Mouse (Mus musculus): ENCODE data around the gene Foxg1. TPM values are rescaled to one million over a fixed set of nuclear protein-coding genes. Genes with fewer than 3 reads are reported as not detected.
A peak's percentile ranks its signal among the peaks of the same experiment; 100 is the strongest.

Foxg1 gene
- polyA plus RNA-seq, 1 experiment: 4.8 TPM

DNA sequence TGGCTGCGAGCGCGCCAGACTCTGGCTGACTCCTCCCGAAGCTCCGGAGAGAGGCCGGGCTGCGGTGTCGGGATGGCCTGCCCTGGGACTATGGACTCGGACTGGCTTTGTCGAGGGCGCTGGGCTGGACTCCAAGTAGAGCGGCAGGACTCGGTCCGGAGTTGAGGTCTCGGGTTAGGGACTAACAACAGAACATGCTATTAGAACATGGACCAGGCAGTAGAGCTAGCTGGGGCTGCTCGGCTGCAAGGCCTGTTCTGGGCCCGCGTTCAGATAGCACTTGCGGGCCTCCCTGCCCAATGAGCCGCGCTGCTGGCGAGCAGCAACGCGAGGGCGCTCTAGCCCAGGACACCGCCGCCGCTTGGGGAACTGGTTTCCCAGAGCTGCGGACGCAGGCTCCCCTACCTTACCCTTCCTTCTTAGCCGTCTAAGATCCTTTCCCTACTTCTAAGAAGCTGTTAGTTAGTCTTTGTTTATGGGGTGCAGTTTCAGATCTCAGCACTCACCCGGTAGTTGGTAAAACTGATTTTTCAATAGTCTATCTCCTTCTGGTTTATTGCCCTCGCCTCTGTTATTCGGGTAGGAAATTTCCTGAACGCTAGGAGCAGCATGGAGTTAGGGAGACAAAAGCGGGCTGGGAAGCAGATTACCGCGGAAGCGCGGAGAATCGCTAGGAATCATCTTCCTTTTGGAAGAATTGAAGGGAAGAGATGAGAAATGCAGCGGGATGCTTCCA lies 9.0 kb downstream of the Foxg1 start:
- WGBS: 5% methylated on average over 42 of the region's 42 CpGs
- Histone ChIP-seq H3K27me3 (ENCODE audit: control insufficient read depth, insufficient read depth, low read length) (peaks cover 8% of the 10 kb centered on the region; the same call in 1 of the 2 replicates), H3K4me1 (replicated peaks; ENCODE audit: control insufficient read depth, insufficient read depth, low read length) (no peaks in the 10 kb centered on the region), H3K27ac (ENCODE audit: control insufficient read depth, insufficient read depth, low read length) (peak overlapping the region; percentile 39; the same call in 1 of the 2 replicates), H3K36me3 (ENCODE audit: control insufficient read depth, insufficient read depth, low read length) (no peaks in the 10 kb centered on the region), H3K4me3 (ENCODE audit: control insufficient read depth, insufficient read depth, low read length) (no peak overlapping the region)
- no peak for TF ChIP-seq CTCF (IDR thresholded peaks at IDR 0.05; ENCODE audit: borderline replicate concordance, control insufficient read depth, extremely low read depth, insufficient read depth, low read length, poor library complexity)
- TF ChIP-seq POLR2A (IDR thresholded peaks at IDR 0.05; ENCODE audit: control insufficient read depth, extremely low read depth, insufficient read depth, low read length, poor library complexity): no peak
- no peak for DNase-seq

- Histone ChIP-seq H3K27ac (ENCODE audit: control insufficient read depth, insufficient read depth, low read length) (no peak overlapping the region), H3K36me3 (ENCODE audit: control insufficient read depth, insufficient read depth, low read length) (no peaks in the 10 kb centered on the region), H3K27me3 (ENCODE audit: control insufficient read depth, insufficient read depth, low read length) (peaks cover 8% of the 10 kb centered on the region; the same call in 1 of the 2 replicates), H3K4me3 (ENCODE audit: control insufficient read depth, insufficient read depth, low read length) (no peak overlapping the region), H3K4me1 (replicated peaks; ENCODE audit: control insufficient read depth, insufficient read depth, low read length) (no peaks in the 10 kb centered on the region)
- TF ChIP-seq CTCF (IDR thresholded peaks at IDR 0.05; ENCODE audit: borderline replicate concordance, control insufficient read depth, extremely low read depth, insufficient read depth, low read length, poor library complexity): no peak
- TF ChIP-seq POLR2A (IDR thresholded peaks at IDR 0.05; ENCODE audit: control insufficient read depth, extremely low read depth, insufficient read depth, low read length, poor library complexity): no peak
- DNase-seq: no peak
- WGBS: 12% methylated on average over 10 of the region's 10 CpGs
These were observed 9.6 kb downstream of the Foxg1 start for GRCm38 (mm10) chr12:49392041-49392390.

GRCm38 (mm10) chr12:49392876-49393275 lies 10.4 kb downstream of the Foxg1 start:
- TF ChIP-seq POLR2A (IDR thresholded peaks at IDR 0.05; ENCODE audit: control insufficient read depth, extremely low read depth, insufficient read depth, low read length, poor library complexity): no peak
- no peak for TF ChIP-seq CTCF (IDR thresholded peaks at IDR 0.05; ENCODE audit: borderline replicate concordance, control insufficient read depth, extremely low read depth, insufficient read depth, low read length, poor library complexity)
- H3K27ac ChIP-seq (ENCODE audit: control insufficient read depth, insufficient read depth, low read length): no peak overlapping the region
- no peak overlapping the region for H3K4me3 ChIP-seq (ENCODE audit: control insufficient read depth, insufficient read depth, low read length)
- H3K27me3 ChIP-seq (ENCODE audit: control insufficient read depth, insufficient read depth, low read length): peaks cover 8% of the 10 kb centered on the region; the same call in 1 of the 2 replicates
- DNase-seq: no peak
- no peaks in the 10 kb centered on the region for H3K36me3 ChIP-seq (ENCODE audit: control insufficient read depth, insufficient read depth, low read length)
- H3K4me1 ChIP-seq (replicated peaks; ENCODE audit: control insufficient read depth, insufficient read depth, low read length): no peaks in the 10 kb centered on the region
- WGBS: 14% methylated on average over 5 of the region's 5 CpGs

DNA sequence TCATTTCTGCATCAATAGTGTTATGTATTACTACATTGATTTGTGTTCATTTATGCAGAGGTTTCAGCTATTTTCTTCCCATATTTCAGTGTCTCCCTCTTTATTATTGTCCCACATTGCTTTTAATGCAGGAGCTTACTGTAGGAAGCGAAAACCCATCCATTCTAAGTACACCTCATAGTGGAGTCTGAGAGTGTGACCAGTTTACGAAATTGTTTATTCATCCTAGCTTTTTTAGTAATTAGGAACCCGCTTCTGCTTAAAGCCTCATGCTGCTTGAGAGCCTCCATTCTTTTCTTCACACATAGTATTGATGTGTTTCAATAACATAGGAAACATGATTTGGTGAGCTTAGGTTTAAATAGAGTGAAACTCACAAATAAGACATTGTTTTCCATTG lies 11.2 kb downstream of the Foxg1 start:
- TF ChIP-seq POLR2A (IDR thresholded peaks at IDR 0.05; ENCODE audit: control insufficient read depth, extremely low read depth, insufficient read depth, low read length, poor library complexity) (no peak), CTCF (IDR thresholded peaks at IDR 0.05; ENCODE audit: borderline replicate concordance, control insufficient read depth, extremely low read depth, insufficient read depth, low read length, poor library complexity) (no peak)
- H3K4me1 ChIP-seq (replicated peaks; ENCODE audit: control insufficient read depth, insufficient read depth, low read length): no peaks in the 10 kb centered on the region
- no peak for DNase-seq
- H3K27me3 ChIP-seq (ENCODE audit: control insufficient read depth, insufficient read depth, low read length): peaks cover 8% of the 10 kb centered on the region; the same call in 1 of the 2 replicates
- H3K36me3 ChIP-seq (ENCODE audit: control insufficient read depth, insufficient read depth, low read length): no peaks in the 10 kb centered on the region
- 34% methylated on average over 3 of the region's 3 CpGs for WGBS
- no peak overlapping the region for H3K27ac ChIP-seq (ENCODE audit: control insufficient read depth, insufficient read depth, low read length)
- H3K4me3 ChIP-seq (ENCODE audit: control insufficient read depth, insufficient read depth, low read length): no peak overlapping the region

DNA sequence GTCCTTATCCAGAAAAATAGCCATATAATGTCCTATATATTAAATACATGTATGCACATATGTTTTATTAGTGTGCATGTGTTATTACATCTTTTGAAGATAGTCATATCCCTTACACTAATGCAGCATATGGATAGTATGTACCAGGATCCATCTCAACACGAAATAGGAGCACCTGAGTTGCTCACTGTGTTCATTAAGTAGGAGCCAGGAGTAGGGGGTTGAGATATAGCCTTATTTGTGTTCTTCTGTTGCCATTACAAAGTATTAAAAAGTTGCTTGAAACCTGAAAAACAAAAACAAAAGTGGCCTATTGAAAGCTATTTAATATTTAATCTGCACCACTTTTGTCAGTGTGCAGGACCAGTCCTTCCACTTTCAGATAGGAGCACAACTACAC lies 11.7 kb downstream of the Foxg1 start:
- TF ChIP-seq POLR2A (IDR thresholded peaks at IDR 0.05; ENCODE audit: control insufficient read depth, extremely low read depth, insufficient read depth, low read length, poor library complexity): no peak
- no peak for TF ChIP-seq CTCF (IDR thresholded peaks at IDR 0.05; ENCODE audit: borderline replicate concordance, control insufficient read depth, extremely low read depth, insufficient read depth, low read length, poor library complexity)
- DNase-seq: no peak
- WGBS: 2% methylated on average over 1 of the region's 1 CpGs
- Histone ChIP-seq H3K27ac (ENCODE audit: control insufficient read depth, insufficient read depth, low read length) (no peak overlapping the region), H3K4me1 (replicated peaks; ENCODE audit: control insufficient read depth, insufficient read depth, low read length) (no peaks in the 10 kb centered on the region), H3K36me3 (ENCODE audit: control insufficient read depth, insufficient read depth, low read length) (no peaks in the 10 kb centered on the region), H3K4me3 (ENCODE audit: control insufficient read depth, insufficient read depth, low read length) (no peak overlapping the region), H3K27me3 (ENCODE audit: control insufficient read depth, insufficient read depth, low read length) (peaks cover 8% of the 10 kb centered on the region; the same call in 1 of the 2 replicates)

- H3K27me3 ChIP-seq (ENCODE audit: control insufficient read depth, insufficient read depth, low read length): peaks cover 8% of the 10 kb centered on the region; the same call in 1 of the 2 replicates
- TF ChIP-seq CTCF (IDR thresholded peaks at IDR 0.05; ENCODE audit: borderline replicate concordance, control insufficient read depth, extremely low read depth, insufficient read depth, low read length, poor library complexity) (no peak), POLR2A (IDR thresholded peaks at IDR 0.05; ENCODE audit: control insufficient read depth, extremely low read depth, insufficient read depth, low read length, poor library complexity) (no peak)
- no peaks in the 10 kb centered on the region for H3K36me3 ChIP-seq (ENCODE audit: control insufficient read depth, insufficient read depth, low read length)
- no peak overlapping the region for H3K27ac ChIP-seq (ENCODE audit: control insufficient read depth, insufficient read depth, low read length)
- H3K4me1 ChIP-seq (replicated peaks; ENCODE audit: control insufficient read depth, insufficient read depth, low read length): no peaks in the 10 kb centered on the region
- H3K4me3 ChIP-seq (ENCODE audit: control insufficient read depth, insufficient read depth, low read length): no peak overlapping the region
- 5% methylated on average over 17 of the region's 17 CpGs for WGBS
- DNase-seq: no peak
These were observed 12.4 kb downstream of the Foxg1 start for GRCm38 (mm10) chr12:49394836-49395235.

Data from thymus, adult 2 months (tissue).